Mouse (Mus musculus) embryo, embryonic 11.5 days (tissue): ENCODE results near the gene Cep152.
A peak's percentile ranks its signal among the peaks of the same experiment; 100 is the strongest.

Experiments
- DNase-seq: peaks from one replicate; pipeline ENCODE4 v3.0.0-alpha.2; 2012; ENCODE audit warnings: low read depth, low spot score

Cep152 gene

GRCm38 (mm10) chr2:125624837-125625351 lies at the start of gene Cep152:
TSS of gene Cep152 (minus strand) at chr2:125625113.
- peak; percentile 93 for DNase-seq

GRCm38 (mm10) chr2:125672957-125673631 lies 48.2 kb upstream of the Cep152 start, which contains the start of gene Eid1:
TSS of gene Eid1 (plus strand) at chr2:125673095.
- DNase-seq = peak; percentile 80

GRCm38 (mm10) chr2:125672568-125672956 lies 47.6 kb upstream of the Cep152 start:
- DNase-seq = no peak

- DNase-seq = no peak
Measured at GRCm38 (mm10) chr2:125670846-125671245, 45.9 kb upstream of the Cep152 start.

GRCm38 (mm10) chr2:125667721-125668120 lies 42.8 kb upstream of the Cep152 start:
- DNase-seq = no peak

- no peak for DNase-seq
Measured at GRCm38 (mm10) chr2:125667184-125667583, 42.3 kb upstream of the Cep152 start.

- DNase-seq = no peak
Measured at GRCm38 (mm10) chr2:125666668-125667067, 41.8 kb upstream of the Cep152 start.

GRCm38 (mm10) chr2:125665909-125666308 lies 41.0 kb upstream of the Cep152 start:
- no peak for DNase-seq

GRCm38 (mm10) chr2:125665213-125665612 lies 40.3 kb upstream of the Cep152 start:
- DNase-seq = no peak

GRCm38 (mm10) chr2:125662517-125662916 lies 37.6 kb upstream of the Cep152 start:
- DNase-seq = no peak

GRCm38 (mm10) chr2:125661156-125661555 lies 36.2 kb upstream of the Cep152 start:
- DNase-seq = no peak

- DNase-seq = no peak
Measured at GRCm38 (mm10) chr2:125660537-125661130, 35.7 kb upstream of the Cep152 start.

GRCm38 (mm10) chr2:125659823-125660536 lies 35.1 kb upstream of the Cep152 start:
- DNase-seq = peak; percentile 55

GRCm38 (mm10) chr2:125655391-125655790 lies 30.5 kb upstream of the Cep152 start:
- DNase-seq = no peak

- DNase-seq = no peak
Measured at GRCm38 (mm10) chr2:125653286-125653685, 28.4 kb upstream of the Cep152 start.

- DNase-seq = no peak
Measured at GRCm38 (mm10) chr2:125651563-125651962, 26.6 kb upstream of the Cep152 start.

GRCm38 (mm10) chr2:125650742-125651352 lies 25.9 kb upstream of the Cep152 start:
- DNase-seq = no peak

- no peak for DNase-seq
Measured at GRCm38 (mm10) chr2:125650038-125650437, 25.1 kb upstream of the Cep152 start.

GRCm38 (mm10) chr2:125644912-125645311 lies 20.0 kb upstream of the Cep152 start:
- no peak for DNase-seq

- DNase-seq = no peak
Measured at GRCm38 (mm10) chr2:125637331-125637730, 12.4 kb upstream of the Cep152 start.

- DNase-seq = no peak
Measured at GRCm38 (mm10) chr2:125630010-125630409, 5.1 kb upstream of the Cep152 start.

- DNase-seq = no peak
Measured at GRCm38 (mm10) chr2:125628487-125628886, 3.6 kb upstream of the Cep152 start.
